Mouse (Mus musculus): ENCODE measurements around the gene Pdcd4.

GRCm38 (mm10) chr19:53899941-53900610, 8.0 kb downstream of the Pdcd4 start:
- TF ChIP-seq POLR2A (IDR thresholded peaks at IDR 0.05; ENCODE audit: low read depth, low read length) (no peak), CTCF (IDR thresholded peaks at IDR 0.05; ENCODE audit: extremely low read depth, insufficient read length, insufficient replicate concordance, low read depth, low read length) (no peak)
